Mouse (Mus musculus) kidney, postnatal 0 days (tissue): Measurements from ENCODE around the gene Dnajc7. TPM values are rescaled to one million over a fixed set of nuclear protein-coding genes. Genes with fewer than 3 reads are reported as not detected.

Experiments
- ATAC-seq: fragments of 200-750 bp; cut with Nextera tagmentation; replicated peaks from 2 replicates; pipeline ENCODE4 v1.8.0; 2017; ENCODE audit warnings: low read depth, moderate number of reproducible peaks, moderate TSS enrichment, moderate library complexity; ENCODE audit not compliant: low FRiP score
- DNase-seq: peaks from one replicate; pipeline ENCODE4 v3.0.0-alpha.2; 2016; ENCODE audit warnings: low spot score
- H3K27ac ChIP-seq: fragments of 300-500 bp; sonication (generic); 2 replicates; pipeline ENCODE4 v1.5.1; 2014; ENCODE audit warnings: mild to moderate bottlenecking
- H3K27me3 ChIP-seq: fragments of 300-500 bp; sonication (generic); 2 replicates; pipeline ENCODE4 v1.6.1; 2014; ENCODE audit warnings: low read length, mixed read lengths; ENCODE audit not compliant: insufficient read depth
- H3K36me3 ChIP-seq: fragments of 300-500 bp; sonication (generic); 2 replicates; pipeline ENCODE4 v1.6.1; 2014; ENCODE audit warnings: low read length, mixed read lengths; ENCODE audit not compliant: insufficient read depth
- H3K4me1 ChIP-seq: fragments of 300-500 bp; sonication (generic); replicated peaks from 2 replicates; pipeline ENCODE4 v1.6.1; 2014; ENCODE audit warnings: antibody characterized with exemption, low read length, mixed read lengths; ENCODE audit not compliant: insufficient read depth
- H3K4me2 ChIP-seq: fragments of 300-500 bp; sonication (generic); 2 replicates; pipeline ENCODE4 v1.6.1; 2014; ENCODE audit warnings: mild to moderate bottlenecking, low read length, moderate library complexity, mixed read lengths
- H3K4me3 ChIP-seq: fragments of 300-500 bp; sonication (generic); replicated peaks from 2 replicates; pipeline ENCODE4 v1.5.1; 2014; ENCODE audit warnings: low read depth, low read length
- H3K9ac ChIP-seq: fragments of 300-500 bp; sonication (generic); 2 replicates; pipeline ENCODE4 v1.6.1; 2014; ENCODE audit warnings: low read depth, low read length
- H3K9me3 ChIP-seq: fragments of 300-500 bp; sonication (generic); replicated peaks from 2 replicates; pipeline ENCODE4 v1.6.1; 2016; ENCODE audit warnings: low read length, inconsistent platforms, mixed read lengths
- CTCF ChIP-seq: IDR thresholded peaks from 2 replicates; pipeline ENCODE4 v1.5.1; 2016; ENCODE audit warnings: antibody characterized with exemption, low read depth, mild to moderate bottlenecking, moderate library complexity
- WGBS: fragments of 180-500 bp; shearing (Covaris S2); extraction: QIAGEN DNeasy Blood & Tissue Kit; methylation state at CpG from one replicate; pipeline ENCODE4 v1.1.7; 2014; 5-methylcytosine and 5-hydroxymethylcytosine counted together
- polyA plus RNA-seq: library from polyadenylated mRNA; unstranded; fragments of >200 nt; fragmentation: Nextera tagmentation; extraction: Ambion mirVana; gene quantifications from 2 replicates; pipeline ENCODE4 v1.2.1, GENCODE M21; 2015

Gene Dnajc7
- polyA plus RNA-seq, 1 experiment from 2014 or later: 142 TPM

GRCm38 (mm10) chr11:100646265-100646664 lies 26.3 kb upstream of the Dnajc7 start:
- Histone ChIP-seq H3K4me3 (no peak overlapping the region), H3K4me2 (no peak overlapping the region), H3K27ac (no peak overlapping the region), H3K9ac (no peak overlapping the region), H3K4me1 (0 out of 2 replicates have a peak, but pooled peaks cover 4% of the 10 kb centered on the region), H3K36me3 (no peaks in the 10 kb centered on the region), H3K9me3 (no peaks in the 10 kb centered on the region), H3K27me3 (no peaks in the 10 kb centered on the region)
- ATAC-seq (no peak), DNase-seq (peak; percentile 58)
- TF ChIP-seq CTCF: peak; percentile 77
- WGBS: 14% methylated on average over 1 of the region's 1 CpGs

GRCm38 (mm10) chr11:100643612-100644575 lies 23.9 kb upstream of the Dnajc7 start:
- no peaks in the 10 kb centered on the region for H3K36me3 ChIP-seq
- H3K9me3 ChIP-seq: no peaks in the 10 kb centered on the region
- H3K27me3 ChIP-seq: no peaks in the 10 kb centered on the region
- DNase-seq (no peak), ATAC-seq (no peak)
- H3K4me1 ChIP-seq: peaks cover 3% of the 10 kb centered on the region; the same call in 1 of the 2 replicates
- TF ChIP-seq CTCF: no peak
- H3K27ac ChIP-seq: no peak overlapping the region
- H3K9ac ChIP-seq: no peak overlapping the region
- H3K4me2 ChIP-seq: no peak overlapping the region
- H3K4me3 ChIP-seq: no peak overlapping the region
- 61% methylated on average over 15 of the region's 15 CpGs for WGBS

- ATAC-seq: peak; percentile 47; the same call in 1 of the 2 replicates
- Histone ChIP-seq H3K36me3 (no peaks in the 10 kb centered on the region), H3K4me2 (peak overlapping the region; percentile 55)
Observed at GRCm38 (mm10) chr11:100640159-100640906, 20.4 kb upstream of the Dnajc7 start.

GRCm38 (mm10) chr11:100634530-100634929 lies 14.6 kb upstream of the Dnajc7 start:
- no peak for TF ChIP-seq CTCF
- DNase-seq (no peak), ATAC-seq (no peak)
- Histone ChIP-seq H3K9me3 (no peaks in the 10 kb centered on the region), H3K4me3 (no peak overlapping the region), H3K9ac (no peak overlapping the region), H3K36me3 (no peaks in the 10 kb centered on the region), H3K4me2 (no peak overlapping the region), H3K27me3 (no peaks in the 10 kb centered on the region), H3K4me1 (no peaks in the 10 kb centered on the region), H3K27ac (no peak overlapping the region)
- 60% methylated on average over 7 of the region's 7 CpGs for WGBS

More at GRCm38 (mm10) chr11:100640159-100640906, 20.4 kb upstream of the Dnajc7 start:
- peaks cover 3% of the 10 kb centered on the region; the same call in 1 of the 2 replicates for H3K4me1 ChIP-seq
- peak overlapping the region; percentile 46; the same call in 1 of the 2 replicates for H3K9ac ChIP-seq
- peak; percentile 64 for DNase-seq
- H3K9me3 ChIP-seq: no peaks in the 10 kb centered on the region
- H3K4me3 ChIP-seq: peak overlapping the region; percentile 17; the same call in 1 of the 2 replicates
- no peaks in the 10 kb centered on the region for H3K27me3 ChIP-seq
- 6% methylated on average over 52 of the region's 52 CpGs for WGBS
- H3K27ac ChIP-seq: no peak overlapping the region
- peak; percentile 60 for TF ChIP-seq CTCF

GRCm38 (mm10) chr11:100628862-100629352 lies 8.9 kb upstream of the Dnajc7 start:
- DNase-seq (peak; percentile 51), ATAC-seq (no peak)
- no peak for TF ChIP-seq CTCF
- Histone ChIP-seq H3K27ac (no peak overlapping the region), H3K27me3 (no peaks in the 10 kb centered on the region; the same call in 1 of the 2 replicates), H3K36me3 (0 out of 2 replicates have a peak, but pooled peaks cover 5% of the 10 kb centered on the region), H3K4me1 (no peaks in the 10 kb centered on the region; the same call in 1 of the 2 replicates), H3K4me2 (no peak overlapping the region), H3K9me3 (no peaks in the 10 kb centered on the region), H3K4me3 (no peak overlapping the region), H3K9ac (no peak overlapping the region)
- 27% methylated on average over 13 of the region's 13 CpGs for WGBS

- no peak for TF ChIP-seq CTCF
- 0 out of 2 replicates have a peak, but pooled peaks cover 5% of the 10 kb centered on the region for H3K36me3 ChIP-seq
- H3K9me3 ChIP-seq: no peaks in the 10 kb centered on the region
- H3K27ac ChIP-seq: no peak overlapping the region
- H3K4me3 ChIP-seq: no peak overlapping the region
- ATAC-seq (no peak), DNase-seq (no peak)
- H3K27me3 ChIP-seq: no peaks in the 10 kb centered on the region; the same call in 1 of the 2 replicates
- 91% methylated on average over 5 of the region's 5 CpGs for WGBS
- no peak overlapping the region for H3K4me2 ChIP-seq
- H3K9ac ChIP-seq: no peak overlapping the region
- no peaks in the 10 kb centered on the region; the same call in 1 of the 2 replicates for H3K4me1 ChIP-seq
Observed at GRCm38 (mm10) chr11:100628056-100628455, 8.1 kb upstream of the Dnajc7 start.
